Comparison of ENCODE assay signal across 8 mouse cellular contexts in genomic region chr19:24264991-24265390, GRCm38 (mm10). TPM values are rescaled to one million over a fixed set of nuclear protein-coding genes. Genes with fewer than 3 reads are reported as not detected.
DNase-seq lines count a peak whose midpoint lies in the region; ATAC-seq and TF ChIP-seq lines count a peak whose summit lies in the region.

No protein-coding gene starts in this region.

- no peak overlapping the region for H3K4me3 ChIP-seq in kidney, adult 2 months (ENCODE audit: insufficient read depth, low read depth, low read length)
- H3K4me3 ChIP-seq in limb, embryonic 11.5 days (ENCODE audit: low read depth, low read length): no peak overlapping the region
- no peak overlapping the region for H3K4me3 ChIP-seq in midbrain, embryonic 14.5 days (replicated peaks; ENCODE audit: low read depth, low read length)

- H3K9ac ChIP-seq in limb, embryonic 11.5 days (ENCODE audit: low read length): no peak overlapping the region
- no peak overlapping the region for H3K9ac ChIP-seq in midbrain, embryonic 14.5 days (replicated peaks; ENCODE audit: low read length)

- peak; percentile 88 for TF ChIP-seq CTCF in kidney, adult 2 months (conservative IDR thresholded peaks at IDR 0.05; ENCODE audit: insufficient read depth, insufficient read length, low read depth, low read length)

- H3K27me3 ChIP-seq in kidney, adult 2 months (replicated peaks; ENCODE audit: control insufficient read depth, insufficient read depth, low read length): no peaks in the 10 kb centered on the region
- no peaks in the 10 kb centered on the region for H3K27me3 ChIP-seq in limb, embryonic 11.5 days (ENCODE audit: control insufficient read depth, insufficient read depth, low read length)
- H3K27me3 ChIP-seq in midbrain, embryonic 14.5 days (ENCODE audit: control insufficient read depth, insufficient read depth, low read length): no peaks in the 10 kb centered on the region

- 19% methylated on average over 7 of the region's 7 CpGs for WGBS in kidney, adult 2 months
- 58% methylated on average over 7 of the region's 7 CpGs for WGBS in limb, embryonic 11.5 days
- 50% methylated on average over 7 of the region's 7 CpGs for WGBS in midbrain, embryonic 14.5 days

- H3K27ac ChIP-seq in kidney, adult 2 months (ENCODE audit: insufficient read depth, low read depth, low read length): no peak overlapping the region
- no peak overlapping the region for H3K27ac ChIP-seq in limb, embryonic 11.5 days (replicated peaks; ENCODE audit: low read depth, low read length)
- H3K27ac ChIP-seq in midbrain, embryonic 14.5 days (replicated peaks; ENCODE audit: low read depth, low read length): no peak overlapping the region

- H3K36me3 ChIP-seq in kidney, adult 2 months (ENCODE audit: control insufficient read depth, insufficient read depth, low read length): no peaks in the 10 kb centered on the region
- H3K36me3 ChIP-seq in limb, embryonic 11.5 days (ENCODE audit: control insufficient read depth, insufficient read depth, low read length): no peaks in the 10 kb centered on the region; the same call in 1 of the 2 replicates
- H3K36me3 ChIP-seq in midbrain, embryonic 14.5 days (ENCODE audit: control insufficient read depth, insufficient read depth, low read length): peaks cover 5% of the 10 kb centered on the region; the same call in 1 of the 2 replicates

- no peak for TF ChIP-seq POLR2A in kidney, adult 2 months (IDR thresholded peaks at IDR 0.05; ENCODE audit: low read depth, low read length)

- ATAC-seq in limb, embryonic 11.5 days (ENCODE audit: insufficient number of reproducible peaks, low FRiP score, low TSS enrichment, low read depth): no peak
- ATAC-seq in midbrain, embryonic 14.5 days (ENCODE audit: low FRiP score, low TSS enrichment): 0 out of 2 replicates have a peak, but pooled peaks have one; percentile 61

- peak; percentile 90 for DNase-seq in 416B (ENCODE audit: low read depth)
- DNase-seq in adrenal gland, adult 8-10 months: peak; percentile 66
- peak; percentile 78 for DNase-seq in embryo, embryonic 9.5 days (ENCODE audit: extremely low spot score)
- peak; percentile 80 to 89 for DNase-seq in heart, adult 18-20 months
- peak; percentile 92 for DNase-seq in kidney, adult 2 months
- peak; percentile 86 for DNase-seq in limb, embryonic 11.5 days (ENCODE audit: low spot score)
- peak; percentile 86 for DNase-seq in midbrain, embryonic 14.5 days
- DNase-seq in spleen, postnatal 14 days (ENCODE audit: low spot score in 2 of 2): peak; percentile 55 to 73

- H3K4me2 ChIP-seq in limb, embryonic 11.5 days (ENCODE audit: low read depth, severe bottlenecking): no peak overlapping the region
- no peak overlapping the region for H3K4me2 ChIP-seq in midbrain, embryonic 14.5 days (ENCODE audit: low read length)

- no peaks in the 10 kb centered on the region for H3K9me3 ChIP-seq in limb, embryonic 11.5 days (ENCODE audit: control insufficient read depth, low read length)
- no peaks in the 10 kb centered on the region for H3K9me3 ChIP-seq in midbrain, embryonic 14.5 days (ENCODE audit: control insufficient read depth, low read length)

- H3K4me1 ChIP-seq in kidney, adult 2 months (ENCODE audit: control insufficient read depth, insufficient read depth, low read length): peaks cover 24% of the 10 kb centered on the region
- H3K4me1 ChIP-seq in limb, embryonic 11.5 days (ENCODE audit: control insufficient read depth, insufficient read depth, low read length): no peaks in the 10 kb centered on the region
- H3K4me1 ChIP-seq in midbrain, embryonic 14.5 days (ENCODE audit: control insufficient read depth, insufficient read depth, low read length): peaks cover 10% of the 10 kb centered on the region; the same call in 1 of the 2 replicates

RNA-seq across cellular contexts. Expression of gene Fxn, which starts 15.4 kb away (rescaled TPM):
- 10 to 100 TPM; 10.7 to 13.5 (median 11.6) TPM for total RNA-seq in adrenal gland, adult 8-10 months (2022)
- 10 to 100 TPM; 26.1 to 30.0 TPM for total RNA-seq in heart, adult 18-20 months (2021)
- 25.7 and 29.2 TPM in 2 replicates for polyA plus RNA-seq in kidney, adult 2 months (2012; rRNA removed)
- 59.7 and 62.7 TPM in 2 replicates for polyA plus RNA-seq in limb, embryonic 11.5 days (2014; fragmentation: Nextera tagmentation; extraction: Ambion mirVana)
- polyA plus RNA-seq in midbrain, embryonic 14.5 days (2014; fragmentation: Nextera tagmentation; extraction: Ambion mirVana): 37.0 and 37.9 TPM in 2 replicates

RNA-seq across cellular contexts. Expression of gene Tjp2, which starts 40.2 kb away (rescaled TPM):
- 10 to 100 TPM in 2 of 4 experiments, 1 to 10 TPM in 2; 7.2 to 14.6 (median 10.7) TPM for total RNA-seq in adrenal gland, adult 8-10 months (2022)
- total RNA-seq in heart, adult 18-20 months (2021): 10 to 100 TPM; 13.3 to 15.3 TPM
- 13.0 and 13.4 TPM in 2 replicates for polyA plus RNA-seq in kidney, adult 2 months (2012; rRNA removed)
- polyA plus RNA-seq in limb, embryonic 11.5 days (2014; fragmentation: Nextera tagmentation; extraction: Ambion mirVana): 26.9 and 30.2 TPM in 2 replicates
- polyA plus RNA-seq in midbrain, embryonic 14.5 days (2014; fragmentation: Nextera tagmentation; extraction: Ambion mirVana): 6.7 and 15.5 TPM in 2 replicates
